Mouse (Mus musculus) right cerebral cortex, adult 18-20 months (tissue): Measurements from ENCODE around the gene Lsm10.

ENCODE experiments used
- DNase-seq: peaks from one replicate; pipeline ENCODE4 v3.0.0; 2022; ENCODE audit warnings: mixed read lengths

The Lsm10 gene

GRCm38 (mm10) chr4:126097711-126098253 lies 1.4 kb downstream of the Lsm10 start:
- DNase-seq: no peak

DNA sequence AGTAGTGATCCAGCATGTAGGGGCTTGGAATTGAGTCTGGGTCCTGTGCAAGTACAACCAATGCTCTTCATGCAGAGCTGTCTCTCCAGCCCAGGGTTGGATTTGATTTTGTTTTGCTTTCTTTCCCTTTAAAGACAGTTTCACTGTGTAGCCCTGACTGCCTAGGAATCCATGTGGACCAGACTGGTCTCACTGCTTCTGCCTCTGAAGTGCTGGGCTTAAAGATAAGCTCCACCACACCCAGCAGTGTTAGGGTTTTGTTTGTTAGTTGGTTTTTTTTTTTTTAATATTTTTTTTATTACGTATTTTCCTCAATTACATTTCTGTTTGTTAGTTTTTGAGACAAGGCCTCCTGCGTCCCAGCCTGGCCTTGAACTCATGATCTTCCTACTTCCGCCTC lies 2.9 kb downstream of the Lsm10 start:
- DNase-seq: no peak

- no peak for DNase-seq
Measured at GRCm38 (mm10) chr4:126100764-126101163, 4.3 kb downstream of the Lsm10 start.

DNA sequence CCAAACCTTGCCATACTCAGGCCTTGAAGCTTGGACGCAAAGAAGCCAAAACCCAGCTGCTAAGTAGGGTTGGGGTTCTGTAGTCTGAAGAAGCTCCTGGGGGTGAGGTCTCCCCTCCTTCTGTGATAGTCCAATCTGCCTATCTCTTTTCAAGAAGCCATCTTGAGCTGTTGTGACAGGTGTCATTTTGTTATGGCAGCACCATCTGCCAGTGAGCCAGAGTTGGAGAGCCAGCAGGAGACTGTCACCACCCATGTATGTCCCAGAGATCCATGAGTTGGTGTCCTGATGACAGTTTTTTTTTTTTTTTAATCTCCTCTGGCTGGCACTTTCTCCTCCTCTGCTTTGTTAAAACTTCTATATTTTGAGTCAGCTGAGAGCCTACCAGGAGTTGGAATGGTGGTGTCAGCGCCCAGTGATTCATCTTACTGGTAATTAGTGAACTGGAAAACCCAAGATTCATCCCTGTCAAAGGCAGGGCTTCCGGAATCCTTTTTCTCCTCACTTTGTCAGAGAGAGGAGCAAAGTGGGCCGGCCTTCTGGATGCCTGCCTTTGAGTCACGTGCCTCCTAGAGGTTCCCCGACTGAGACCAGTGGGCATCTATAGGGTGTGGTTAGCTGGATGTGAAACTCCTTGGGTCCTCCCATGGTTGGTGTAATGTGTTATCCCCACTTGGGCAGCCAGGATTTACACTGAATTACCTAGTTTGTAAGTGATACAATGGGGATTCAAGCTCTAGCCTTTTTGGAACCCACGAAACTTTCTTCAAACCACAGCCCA lies 5.8 kb downstream of the Lsm10 start:
- peak; percentile 58 for DNase-seq

- DNase-seq: peak; percentile 91
Measured at GRCm38 (mm10) chr4:126103057-126103581, 6.7 kb downstream of the Lsm10 start.

- peak; percentile 95 for DNase-seq
Measured at GRCm38 (mm10) chr4:126103590-126104068, 7.2 kb downstream of the Lsm10 start, which contains the start of gene Stk40. Gene Stk40, plus strand, starts transcription at chr4:126103957.

DNA sequence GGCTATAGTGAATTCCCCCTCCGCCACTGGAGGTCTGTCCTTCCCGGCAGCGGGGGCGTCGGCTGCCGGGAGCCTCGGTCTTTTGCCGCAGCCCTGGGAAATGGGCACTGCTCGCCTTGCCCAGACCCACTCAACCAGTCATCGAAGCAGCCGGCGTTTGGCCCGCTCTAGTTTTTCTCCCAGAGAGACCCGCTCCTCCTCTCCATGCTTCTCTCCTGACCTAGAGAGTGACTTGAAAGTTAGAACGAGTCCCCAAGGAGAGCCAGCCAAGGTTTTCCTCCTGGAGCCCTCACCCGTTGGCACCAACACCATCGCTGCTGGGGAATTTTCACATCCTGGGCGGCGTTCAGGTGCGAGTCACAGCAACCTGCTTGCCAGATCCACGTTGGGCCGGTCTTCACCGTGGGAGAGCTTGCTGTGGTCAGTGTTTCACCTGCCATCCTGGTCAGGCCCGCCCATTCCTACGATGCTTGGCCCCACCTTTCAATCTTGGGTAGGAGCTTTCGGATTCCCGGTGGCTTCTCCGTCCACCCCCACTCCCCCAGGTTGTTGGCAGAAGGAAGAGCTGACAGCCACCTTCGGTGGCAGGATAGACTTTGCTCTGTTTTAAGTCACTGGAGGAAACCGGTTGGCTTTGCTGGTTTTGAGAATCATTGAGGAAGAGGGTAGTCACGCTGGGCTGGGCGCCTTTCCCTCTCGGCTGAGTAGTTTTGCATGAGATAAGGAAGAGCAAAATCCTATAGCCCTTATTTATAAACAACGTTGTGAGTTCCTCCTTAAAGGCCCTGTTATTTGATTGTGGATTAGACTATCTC lies 8.0 kb downstream of the Lsm10 start:
- no peak for DNase-seq

DNA sequence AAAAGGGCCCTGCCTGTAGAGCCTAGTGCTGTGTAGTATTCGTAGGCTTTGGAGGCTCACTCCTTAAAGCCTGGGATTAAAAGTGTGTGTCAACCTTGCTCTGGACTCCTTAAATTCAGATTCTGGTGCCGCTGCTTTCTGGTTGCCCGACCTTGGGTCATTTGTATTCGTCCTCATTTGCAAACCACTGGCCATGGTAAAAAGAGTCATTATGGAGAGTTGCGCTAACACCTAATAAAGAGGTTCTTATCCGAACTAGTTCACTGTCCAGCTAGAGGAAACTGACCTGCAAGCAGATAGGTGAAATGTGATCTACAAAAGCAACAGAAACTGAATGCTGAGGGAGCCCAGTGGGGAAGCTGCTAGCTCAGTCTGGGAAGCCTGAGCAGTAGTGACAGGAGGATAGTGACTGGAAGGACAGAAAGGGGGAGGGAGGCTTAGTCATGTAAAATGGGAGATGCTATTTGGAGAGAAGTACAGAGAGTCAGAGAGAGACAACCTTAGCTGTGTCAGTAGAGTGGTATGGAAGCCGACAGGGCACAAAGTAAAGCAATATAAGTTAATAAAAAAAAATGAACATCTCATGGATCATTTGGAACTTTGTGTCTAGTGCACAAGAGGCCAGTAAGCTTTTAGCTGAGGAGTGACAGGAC lies 8.8 kb downstream of the Lsm10 start:
- DNase-seq: no peak

DNA sequence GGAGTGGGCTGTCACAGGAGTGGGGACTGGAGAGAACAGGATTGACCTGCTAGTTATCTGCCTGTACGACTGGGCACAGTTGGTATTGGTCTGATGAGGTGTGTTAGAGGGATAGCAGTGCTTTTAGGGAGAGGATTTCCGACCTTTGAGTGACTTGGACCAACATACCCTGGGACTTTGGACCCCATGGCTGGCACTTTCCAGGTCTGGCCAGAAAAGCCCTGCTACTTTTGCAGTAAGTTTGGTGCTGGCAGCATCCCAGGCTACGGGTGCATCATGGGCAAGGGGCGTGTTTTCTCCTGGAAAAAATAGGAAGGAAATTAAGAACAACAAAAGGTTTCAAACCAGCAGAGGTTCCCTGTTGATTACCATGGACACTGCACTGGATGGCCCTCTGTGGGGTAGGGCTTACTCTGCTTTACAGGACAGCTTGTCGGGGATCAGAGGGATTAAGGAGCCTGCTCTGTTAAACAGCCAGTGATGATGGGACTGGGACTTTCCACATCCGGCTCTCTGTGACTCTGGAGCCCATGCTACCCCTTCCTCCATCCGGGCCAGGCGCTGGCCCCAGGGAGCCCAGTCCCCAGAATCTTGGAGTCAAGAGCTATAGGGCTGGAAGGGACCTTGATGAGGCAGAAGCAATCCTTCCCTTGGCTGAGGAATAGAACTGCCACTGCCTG lies 11.8 kb downstream of the Lsm10 start:
- DNase-seq: no peak

- no peak for DNase-seq
Measured at GRCm38 (mm10) chr4:126109613-126110373, 13.4 kb downstream of the Lsm10 start.

- DNase-seq: peak; percentile 89
Measured at GRCm38 (mm10) chr4:126110374-126111152, 14.1 kb downstream of the Lsm10 start.

DNA sequence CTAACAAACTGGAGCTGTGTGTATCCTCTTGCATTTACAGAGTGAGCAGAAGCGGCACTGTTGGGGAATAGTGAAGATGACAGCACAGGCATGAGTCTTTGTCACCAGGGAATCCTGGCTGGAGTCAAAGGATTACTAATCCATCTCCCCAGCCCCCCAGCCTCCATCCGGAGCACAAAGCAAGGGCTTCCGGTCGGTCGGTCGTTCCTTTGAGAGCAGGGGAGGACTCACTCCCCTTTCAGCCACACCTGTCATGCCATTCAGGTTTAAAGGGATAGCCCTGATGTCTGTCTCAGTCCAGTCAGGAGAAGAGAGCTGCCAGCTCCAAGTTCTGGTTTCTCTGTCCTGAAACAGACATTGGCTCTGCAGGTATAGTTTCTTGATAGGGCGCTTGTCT lies 14.7 kb downstream of the Lsm10 start:
- no peak for DNase-seq

DNA sequence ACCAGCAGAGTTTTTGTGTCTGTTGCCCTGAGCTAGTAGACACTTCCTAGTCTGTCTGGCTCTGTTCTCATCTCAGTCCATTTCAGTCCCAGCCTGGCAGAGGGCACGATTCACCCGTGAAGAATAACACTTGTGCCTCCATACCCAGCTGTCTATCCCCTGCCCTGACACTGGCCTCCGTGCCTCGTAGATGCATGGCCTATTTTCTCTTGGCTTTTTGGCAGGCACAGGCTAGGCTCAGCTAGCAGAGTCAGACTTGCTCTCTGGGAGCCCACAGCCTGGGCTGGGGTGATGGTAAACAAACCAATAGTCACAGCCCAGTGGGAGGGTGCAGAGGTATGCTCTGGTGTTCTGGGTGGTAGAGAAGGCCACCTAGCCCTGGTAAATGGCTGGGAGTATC lies 16.8 kb downstream of the Lsm10 start:
- DNase-seq: no peak

DNA sequence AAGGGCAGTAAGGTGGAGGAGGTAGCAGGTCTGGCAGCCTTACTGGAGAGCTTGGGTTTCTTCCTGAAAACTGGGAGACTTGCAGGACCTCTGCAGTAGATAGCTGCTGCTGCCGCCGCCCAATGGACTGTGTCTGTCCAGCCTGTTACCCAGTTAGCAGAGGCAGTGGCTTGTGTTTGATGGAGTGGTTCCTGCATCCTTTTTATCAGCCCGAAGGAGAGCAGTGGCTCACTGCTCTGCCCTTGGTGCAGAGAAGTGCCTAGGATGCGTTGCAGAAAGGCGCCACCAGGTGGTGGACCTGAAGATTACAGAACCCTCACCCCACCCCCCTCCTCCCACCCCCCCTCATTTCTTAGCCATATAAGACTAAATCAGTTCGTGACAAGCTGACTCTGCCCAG lies 17.5 kb downstream of the Lsm10 start:
- DNase-seq: no peak

- no peak for DNase-seq
Measured at GRCm38 (mm10) chr4:126115411-126115810, 19.0 kb downstream of the Lsm10 start.

DNA sequence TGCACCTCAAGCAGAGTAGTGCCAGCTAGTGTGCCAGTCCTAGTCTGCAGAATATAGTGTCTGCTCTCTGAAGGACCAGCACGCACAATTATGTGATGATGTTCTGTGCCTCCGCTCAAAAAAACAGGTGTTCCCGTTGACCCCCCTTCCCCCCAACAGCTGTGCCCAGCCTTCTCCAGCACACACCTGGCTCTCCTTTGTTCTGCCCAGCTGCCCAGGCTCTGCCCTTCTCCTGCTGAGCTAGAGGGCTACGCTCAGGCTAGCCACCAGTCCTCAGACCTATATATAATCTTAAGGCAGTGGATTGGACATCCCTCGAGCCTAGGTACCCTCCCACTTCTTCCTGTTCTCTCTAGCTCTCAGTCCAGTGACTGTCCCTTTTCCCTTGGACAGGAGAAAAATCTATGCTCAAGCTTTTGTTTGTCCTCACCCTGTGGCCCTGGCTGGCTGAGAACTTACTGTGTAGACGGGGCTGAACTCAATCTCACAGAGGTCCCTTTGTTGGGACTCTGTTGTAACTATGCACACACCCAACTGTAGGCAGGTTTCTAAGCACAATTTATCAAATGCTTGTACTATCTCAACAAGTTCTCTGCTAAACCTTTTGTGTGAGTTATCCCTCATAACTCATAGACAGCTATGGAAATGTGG lies 19.6 kb downstream of the Lsm10 start:
- DNase-seq: no peak

DNA sequence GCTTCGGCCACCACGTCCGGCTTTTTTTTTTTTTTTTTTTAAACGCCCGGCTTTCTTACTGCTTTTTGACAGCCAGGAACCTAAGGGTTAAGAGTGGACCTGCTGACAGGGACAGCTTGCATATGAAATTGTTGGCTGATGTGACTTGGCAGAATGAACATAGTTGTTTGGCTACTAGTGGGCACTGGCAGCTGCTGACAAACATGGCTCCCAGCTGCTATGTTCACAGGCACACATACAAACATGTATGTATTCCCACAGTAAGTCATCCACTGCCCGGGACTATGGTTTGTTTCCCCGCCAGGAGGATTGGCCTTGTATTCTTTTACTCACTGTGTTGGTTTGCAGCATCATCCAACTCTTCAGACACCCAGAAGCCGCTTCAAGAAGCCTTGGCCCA lies 20.7 kb downstream of the Lsm10 start:
- no peak for DNase-seq

- peak; percentile 88 for DNase-seq
Measured at GRCm38 (mm10) chr4:126118651-126119050, 22.2 kb downstream of the Lsm10 start.

GRCm38 (mm10) chr4:126119051-126119450 lies 22.6 kb downstream of the Lsm10 start:
- no peak for DNase-seq

- no peak for DNase-seq
Measured at GRCm38 (mm10) chr4:126120052-126120451, 23.6 kb downstream of the Lsm10 start.
